Mouse (Mus musculus): ENCODE measurements around the gene Ajm1.

- TF ChIP-seq MEF2A (IDR thresholded peaks at IDR 0.05; ENCODE audit: extremely low read depth, insufficient replicate concordance, low read depth, low read length, poor library complexity, severe bottlenecking) (no peak), CTCF (IDR thresholded peaks at IDR 0.05 in 2 of 3, conservative IDR thresholded peaks at IDR 0.05 in 1 of 3; ENCODE audit: control insufficient read depth in 1 of 3, insufficient read depth in 1 of 3, low read depth in 2 of 3, low read length in 3 of 3, poor library complexity in 1 of 3, severe bottlenecking in 1 of 3) (peak; percentile 39 to 45 (median 40)), CHD2 (IDR thresholded peaks at IDR 0.05; ENCODE audit: low read length) (no peak), POLR2A (IDR thresholded peaks at IDR 0.05; ENCODE audit: control insufficient read depth in 1 of 2, insufficient read depth in 1 of 2, low read depth in 1 of 2, low read length in 2 of 2, poor library complexity in 1 of 2) (no peak), USF1 (IDR thresholded peaks at IDR 0.05; ENCODE audit: low read depth, low read length) (no peak), MAX (IDR thresholded peaks at IDR 0.05; ENCODE audit: low read length) (no peak), ZKSCAN1 (IDR thresholded peaks at IDR 0.05; ENCODE audit: low read depth, low read length) (no peak), EP300 (IDR thresholded peaks at IDR 0.05; ENCODE audit: low read depth in 1 of 2, low read length in 2 of 2) (no peak), POLR2AphosphoS2 (IDR thresholded peaks at IDR 0.05; ENCODE audit: low read length) (no peak), ELF1 (IDR thresholded peaks at IDR 0.05; ENCODE audit: low read depth, low read length) (no peak), JUND (IDR thresholded peaks at IDR 0.05; ENCODE audit: low read depth, low read length) (no peak), E2F4 (IDR thresholded peaks at IDR 0.05; ENCODE audit: borderline replicate concordance, low read depth, low read length) (no peak), NRF1 (IDR thresholded peaks at IDR 0.05; ENCODE audit: insufficient read depth, low read depth, low read length, poor library complexity, severe bottlenecking) (no peak)
Measured at GRCm38 (mm10) chr2:25579737-25580460, 1.7 kb downstream of the Ajm1 start.

All from MEL (cell line).